Mouse (Mus musculus) heart, postnatal 0 days (tissue): ENCODE measurements around the gene Arid1b. TPM values are rescaled to one million over a fixed set of nuclear protein-coding genes. Genes with fewer than 3 reads are reported as not detected.

Experiments
- ATAC-seq: fragments of 200-750 bp; cut with Nextera tagmentation; 2 replicates; pipeline ENCODE4 v1.8.0; 2017; ENCODE audit warnings: low read depth, moderate number of reproducible peaks, moderate library complexity; ENCODE audit not compliant: insufficient read depth
- DNase-seq: peaks from one replicate; pipeline ENCODE4 v3.0.0-alpha.2; 2016; ENCODE audit warnings: low spot score
- H3K27ac ChIP-seq: fragments of 300-500 bp; sonication (generic); 2 replicates; pipeline ENCODE4 v1.5.1; 2014; ENCODE audit warnings: low read depth, mild to moderate bottlenecking
- H3K27me3 ChIP-seq: fragments of 300-500 bp; sonication (generic); 2 replicates; pipeline ENCODE4 v1.6.1; 2014; ENCODE audit warnings: low read length, mixed read lengths; ENCODE audit not compliant: control insufficient read depth, insufficient read depth
- H3K36me3 ChIP-seq: fragments of 300-500 bp; sonication (generic); replicated peaks from 2 replicates; pipeline ENCODE4 v1.6.1; 2014; ENCODE audit warnings: low read length, mixed read lengths; ENCODE audit not compliant: control insufficient read depth, insufficient read depth
- H3K4me1 ChIP-seq: fragments of 300-500 bp; sonication (generic); 2 replicates; pipeline ENCODE4 v1.6.1; 2014; ENCODE audit warnings: antibody characterized with exemption; ENCODE audit not compliant: control insufficient read depth, insufficient read depth
- H3K4me2 ChIP-seq: fragments of 300-500 bp; sonication (generic); 2 replicates; pipeline ENCODE4 v1.6.1; 2014; ENCODE audit warnings: low read depth, mild to moderate bottlenecking, low read length, moderate library complexity
- H3K4me3 ChIP-seq: fragments of 300-500 bp; sonication (generic); 2 replicates; pipeline ENCODE4 v1.5.1; 2014; ENCODE audit warnings: low read depth, low read length
- H3K9ac ChIP-seq: fragments of 300-500 bp; sonication (generic); replicated peaks from 2 replicates; pipeline ENCODE4 v1.6.1; 2014; ENCODE audit warnings: low read depth, low read length, mixed read lengths
- H3K9me3 ChIP-seq: fragments of 300-500 bp; sonication (generic); replicated peaks from 2 replicates; pipeline ENCODE4 v1.6.1; 2016; ENCODE audit warnings: low read length; ENCODE audit not compliant: control insufficient read depth
- CTCF ChIP-seq: IDR thresholded peaks from 2 replicates; pipeline ENCODE4 v1.5.1; 2016; ENCODE audit warnings: antibody characterized with exemption, control low read depth, low read depth
- EP300 ChIP-seq: IDR thresholded peaks from 2 replicates; pipeline ENCODE4 v1.6.1; 2016; ENCODE audit warnings: antibody characterized with exemption, low read depth
- WGBS: fragments of 180-500 bp; shearing (Covaris S2); extraction: QIAGEN DNeasy Blood & Tissue Kit; methylation state at CpG from one replicate; pipeline ENCODE4 v1.1.7; 2014; 5-methylcytosine and 5-hydroxymethylcytosine counted together
- polyA plus RNA-seq: library from polyadenylated mRNA; unstranded; fragments of >200 nt; fragmentation: Nextera tagmentation; extraction: Ambion mirVana; gene quantifications from 2 replicates; pipeline ENCODE4 v1.2.1, GENCODE M21; 2015
- total RNA-seq: library from RNA; depleted of rRNA; stranded (reverse); fragments of >200 nt; gene quantifications from 2 replicates; pipeline ENCODE4 v1.2.3, GENCODE M21; 2014; ENCODE audit warnings: low replicate concordance

The Arid1b gene
- total and polyA plus RNA-seq, 2 experiments from 2014 or later, result 4.4 to 27.3 TPM

DNA sequence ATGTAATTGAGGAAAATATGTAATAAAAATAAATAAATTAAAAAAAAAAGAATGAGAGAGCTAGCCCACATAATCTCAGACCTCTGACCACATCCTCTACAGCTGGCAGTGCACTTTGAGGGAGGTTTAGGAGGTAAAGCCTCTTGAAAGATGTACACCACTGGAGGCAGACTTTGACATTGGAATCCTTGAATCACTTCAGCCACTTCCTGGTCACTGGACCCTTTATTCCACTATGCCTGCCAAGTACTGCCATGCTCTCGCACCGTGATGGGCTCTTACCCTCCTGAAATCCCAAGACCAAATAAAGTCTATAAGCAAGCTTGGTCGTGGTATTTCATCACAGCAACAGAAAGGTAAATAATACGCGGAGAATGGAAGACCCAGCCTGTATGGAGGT is 25.3 kb upstream of the Arid1b start:
- DNase-seq (no peak), ATAC-seq (no peak)
- Histone ChIP-seq H3K4me2 (no peak overlapping the region), H3K36me3 (no peaks in the 10 kb centered on the region), H3K9ac (no peak overlapping the region), H3K9me3 (no peaks in the 10 kb centered on the region), H3K27ac (no peak overlapping the region), H3K4me3 (no peak overlapping the region), H3K27me3 (no peaks in the 10 kb centered on the region), H3K4me1 (no peaks in the 10 kb centered on the region)
- 85% methylated on average over 5 of the region's 5 CpGs for WGBS
- TF ChIP-seq EP300 (no peak), CTCF (no peak)

DNA sequence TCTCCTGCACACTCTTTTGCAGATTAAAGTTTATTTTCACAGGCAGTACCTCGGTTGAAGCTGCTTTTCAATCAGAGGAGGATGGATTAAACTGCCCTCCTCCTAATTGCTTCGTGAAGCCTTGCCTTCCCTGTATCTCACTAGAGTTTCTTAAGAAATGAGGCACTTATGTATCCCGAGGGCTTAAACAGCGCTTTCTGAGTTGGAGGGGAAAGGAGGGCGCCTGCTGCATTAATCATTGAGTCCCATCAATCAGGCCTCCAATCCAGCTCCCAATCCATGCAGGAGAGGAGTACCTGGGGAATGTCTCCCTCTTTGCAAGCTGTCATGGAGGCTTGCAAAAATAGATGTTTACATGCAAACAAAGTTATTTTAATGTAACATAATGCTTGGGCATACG is 21.9 kb upstream of the Arid1b start:
- no peak overlapping the region for H3K4me2 ChIP-seq
- H3K4me1 ChIP-seq, result 0 out of 2 replicates have a peak, but pooled peaks cover 5% of the 10 kb centered on the region
- ATAC-seq (no peak), DNase-seq (no peak)
- no peak overlapping the region for H3K4me3 ChIP-seq
- no peak for TF ChIP-seq EP300
- no peak for TF ChIP-seq CTCF
- H3K36me3 ChIP-seq, result no peaks in the 10 kb centered on the region
- WGBS, result 69% methylated on average over 6 of the region's 6 CpGs
- no peaks in the 10 kb centered on the region for H3K27me3 ChIP-seq
- H3K9ac ChIP-seq, result no peak overlapping the region
- no peaks in the 10 kb centered on the region for H3K9me3 ChIP-seq
- no peak overlapping the region for H3K27ac ChIP-seq

DNA sequence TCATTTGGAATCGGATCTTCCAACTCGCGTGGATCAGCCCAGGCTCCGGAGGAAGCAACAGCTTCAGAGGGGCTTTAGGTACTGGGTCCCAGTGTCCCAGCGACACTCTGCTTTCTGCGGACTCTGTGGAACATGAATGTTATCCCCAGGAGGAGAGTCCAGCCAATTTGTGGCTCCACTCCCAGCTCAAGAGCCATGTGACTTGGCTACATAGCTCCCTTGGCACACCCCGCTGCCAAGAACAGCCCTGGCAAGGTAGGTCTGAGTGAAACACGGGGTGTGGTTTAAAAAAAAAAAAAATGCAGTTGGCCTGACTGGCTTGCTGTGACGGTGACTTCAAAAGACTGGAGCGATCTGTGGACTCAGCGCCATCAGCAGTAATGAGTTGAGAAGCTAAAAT is 19.4 kb upstream of the Arid1b start:
- no peaks in the 10 kb centered on the region for H3K27me3 ChIP-seq
- no peaks in the 10 kb centered on the region for H3K9me3 ChIP-seq
- 42% methylated on average over 11 of the region's 11 CpGs for WGBS
- no peak overlapping the region for H3K9ac ChIP-seq
- DNase-seq (peak; percentile 87), ATAC-seq (peak; percentile 100)
- H3K4me1 ChIP-seq, result 0 out of 2 replicates have a peak, but pooled peaks cover 5% of the 10 kb centered on the region
- H3K27ac ChIP-seq, result no peak overlapping the region
- H3K4me2 ChIP-seq, result no peak overlapping the region
- H3K36me3 ChIP-seq, result no peaks in the 10 kb centered on the region
- H3K4me3 ChIP-seq, result no peak overlapping the region
- TF ChIP-seq CTCF (no peak), EP300 (no peak)

DNA sequence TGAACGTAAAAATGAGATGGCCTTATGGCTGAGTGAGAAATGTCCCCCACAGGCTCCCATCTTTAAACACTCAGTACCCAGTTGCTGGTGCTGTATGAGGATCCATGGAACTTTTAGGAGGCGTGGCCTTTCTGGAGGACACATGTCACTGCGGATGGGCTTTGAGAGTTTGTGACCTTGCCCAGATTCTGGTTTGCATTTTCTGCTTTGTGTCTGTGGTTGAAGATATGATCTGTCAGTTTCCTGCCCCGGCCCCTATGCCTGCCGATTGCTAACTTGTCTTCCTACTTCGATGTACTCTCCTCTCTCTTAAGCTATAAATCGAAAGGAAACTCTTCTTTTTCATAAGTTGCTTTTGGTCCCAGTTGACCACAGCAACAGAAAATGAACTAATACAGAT is 14.0 kb upstream of the Arid1b start:
- TF ChIP-seq EP300 (no peak), CTCF (no peak)
- H3K27me3 ChIP-seq, result 0 out of 2 replicates have a peak, but pooled peaks cover 3% of the 10 kb centered on the region
- no peaks in the 10 kb centered on the region for H3K4me1 ChIP-seq
- no peak for DNase-seq
- no peak overlapping the region for H3K9ac ChIP-seq
- no peak overlapping the region for H3K27ac ChIP-seq
- H3K36me3 ChIP-seq, result no peaks in the 10 kb centered on the region
- 64% methylated on average over 7 of the region's 7 CpGs for WGBS
- no peak for ATAC-seq
- no peaks in the 10 kb centered on the region for H3K9me3 ChIP-seq
- H3K4me2 ChIP-seq, result no peak overlapping the region
- no peak overlapping the region for H3K4me3 ChIP-seq

DNA sequence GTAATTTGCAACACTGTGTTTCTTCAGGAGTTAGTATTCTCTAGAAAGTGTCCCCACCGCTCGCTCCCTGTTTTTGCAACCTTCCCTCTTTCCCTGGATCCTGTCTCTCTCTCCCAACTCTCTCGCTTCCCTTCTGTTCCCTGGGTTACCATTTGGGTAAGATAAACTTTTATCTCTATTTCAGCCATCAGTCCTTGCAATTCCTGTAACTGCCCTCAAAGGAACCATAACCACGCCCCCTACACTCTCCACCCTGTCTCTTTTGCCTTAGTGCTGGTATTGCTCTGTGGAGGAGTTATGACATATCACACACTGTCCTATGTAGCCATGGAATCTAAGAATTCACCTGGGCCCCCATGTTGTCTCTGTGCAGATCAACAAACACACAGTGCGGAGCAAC is 11.3 kb upstream of the Arid1b start:
- H3K4me3 ChIP-seq, result no peak overlapping the region
- 65% methylated on average over 5 of the region's 5 CpGs for WGBS
- no peaks in the 10 kb centered on the region for H3K36me3 ChIP-seq
- DNase-seq (no peak), ATAC-seq (no peak)
- H3K27me3 ChIP-seq, result 0 out of 2 replicates have a peak, but pooled peaks cover 3% of the 10 kb centered on the region
- TF ChIP-seq CTCF (no peak), EP300 (no peak)
- no peak overlapping the region for H3K4me2 ChIP-seq
- H3K9ac ChIP-seq, result no peak overlapping the region
- H3K9me3 ChIP-seq, result no peaks in the 10 kb centered on the region
- no peaks in the 10 kb centered on the region for H3K4me1 ChIP-seq
- no peak overlapping the region for H3K27ac ChIP-seq

DNA sequence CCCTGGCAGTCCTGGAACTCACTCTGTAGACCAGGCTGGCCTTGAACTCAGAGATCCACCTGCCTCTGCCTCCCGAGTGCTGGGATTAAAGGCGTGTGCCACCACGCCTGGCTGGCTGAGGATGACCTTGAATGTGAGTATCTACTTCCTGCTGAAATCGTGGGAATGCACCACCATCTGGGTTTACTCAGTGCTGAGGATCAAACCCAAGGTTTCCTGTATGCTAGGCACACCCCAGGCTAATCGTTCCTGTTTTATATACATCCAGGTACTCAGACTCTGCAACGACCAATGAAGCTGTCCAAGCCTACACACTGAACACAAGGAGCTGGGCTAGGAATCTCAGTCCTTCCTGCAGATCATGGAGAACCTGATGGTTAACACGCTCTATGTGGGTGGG is 9.4 kb upstream of the Arid1b start:
- no peak for DNase-seq
- Histone ChIP-seq H3K9ac (no peak overlapping the region), H3K4me3 (no peak overlapping the region), H3K9me3 (no peaks in the 10 kb centered on the region), H3K27ac (no peak overlapping the region), H3K27me3 (0 out of 2 replicates have a peak, but pooled peaks cover 3% of the 10 kb centered on the region), H3K4me1 (no peaks in the 10 kb centered on the region), H3K4me2 (no peak overlapping the region), H3K36me3 (no peaks in the 10 kb centered on the region)
- TF ChIP-seq EP300, result no peak
- no peak for TF ChIP-seq CTCF
- ATAC-seq, result no peak
- 75% methylated on average over 7 of the region's 7 CpGs for WGBS
